Mouse (Mus musculus): ENCODE measurements around the gene Tmem179. TPM values are rescaled to one million over a fixed set of nuclear protein-coding genes. Genes with fewer than 3 reads are reported as not detected.
A peak's percentile ranks its signal among the peaks of the same experiment; 100 is the strongest.

Gene Tmem179
- polyA plus RNA-seq, 1 experiment from 2014 or later = 40.0 TPM

GRCm38 (mm10) chr12:112463209-112463608, 53.3 kb downstream of the Tmem179 start:
- Histone ChIP-seq H3K9me3 (replicated peaks; ENCODE audit: control insufficient read depth, low read length) (no peaks in the 10 kb centered on the region), H3K4me2 (ENCODE audit: low read length) (no peak overlapping the region), H3K4me3 (ENCODE audit: low read depth, low read length) (no peak overlapping the region), H3K4me1 (ENCODE audit: control insufficient read depth, insufficient read depth, low read length) (peaks cover 5% of the 10 kb centered on the region), H3K27me3 (replicated peaks; ENCODE audit: control insufficient read depth, insufficient read depth, low read length) (no peaks in the 10 kb centered on the region), H3K9ac (ENCODE audit: low read length) (no peak overlapping the region), H3K36me3 (ENCODE audit: control insufficient read depth, insufficient read depth, low read length) (no peaks in the 10 kb centered on the region), H3K27ac (ENCODE audit: low read depth, low read length) (no peak overlapping the region)
- 78% methylated on average over 4 of the region's 4 CpGs for WGBS
- DNase-seq (ENCODE audit: low spot score) = no peak
- ATAC-seq = no peak

GRCm38 (mm10) chr12:112462423-112462822, 54.1 kb downstream of the Tmem179 start:
- DNase-seq (ENCODE audit: low spot score) (no peak), ATAC-seq (no peak)
- peaks cover 10% of the 10 kb centered on the region for H3K4me1 ChIP-seq (ENCODE audit: control insufficient read depth, insufficient read depth, low read length)
- no peak overlapping the region for H3K9ac ChIP-seq (ENCODE audit: low read length)
- no peaks in the 10 kb centered on the region for H3K27me3 ChIP-seq (replicated peaks; ENCODE audit: control insufficient read depth, insufficient read depth, low read length)
- no peaks in the 10 kb centered on the region for H3K9me3 ChIP-seq (replicated peaks; ENCODE audit: control insufficient read depth, low read length)
- H3K36me3 ChIP-seq (ENCODE audit: control insufficient read depth, insufficient read depth, low read length) = no peaks in the 10 kb centered on the region
- H3K4me2 ChIP-seq (ENCODE audit: low read length) = no peak overlapping the region
- no peak overlapping the region for H3K27ac ChIP-seq (ENCODE audit: low read depth, low read length)
- WGBS = 49% methylated on average over 12 of the region's 12 CpGs
- H3K4me3 ChIP-seq (ENCODE audit: low read depth, low read length) = no peak overlapping the region

GRCm38 (mm10) chr12:112457839-112458238, 58.7 kb downstream of the Tmem179 start:
- no peak overlapping the region for H3K4me2 ChIP-seq (ENCODE audit: low read length)
- H3K4me1 ChIP-seq (ENCODE audit: control insufficient read depth, insufficient read depth, low read length) = peaks cover 15% of the 10 kb centered on the region
- no peaks in the 10 kb centered on the region for H3K27me3 ChIP-seq (replicated peaks; ENCODE audit: control insufficient read depth, insufficient read depth, low read length)
- ATAC-seq (peak; percentile 97), DNase-seq (ENCODE audit: low spot score) (peak; percentile 97)
- no peaks in the 10 kb centered on the region for H3K9me3 ChIP-seq (replicated peaks; ENCODE audit: control insufficient read depth, low read length)
- 7% methylated on average over 4 of the region's 4 CpGs for WGBS
- 0 out of 2 replicates have a peak overlapping the region, but pooled peaks have one; percentile 3 for H3K9ac ChIP-seq (ENCODE audit: low read length)
- H3K27ac ChIP-seq (ENCODE audit: low read depth, low read length) = peak overlapping the region; percentile 71; the same call in 1 of the 2 replicates
- H3K4me3 ChIP-seq (ENCODE audit: low read depth, low read length) = no peak overlapping the region
- no peaks in the 10 kb centered on the region for H3K36me3 ChIP-seq (ENCODE audit: control insufficient read depth, insufficient read depth, low read length)

GRCm38 (mm10) chr12:112456144-112456713, 60.3 kb downstream of the Tmem179 start:
- H3K9me3 ChIP-seq (replicated peaks; ENCODE audit: control insufficient read depth, low read length) = no peaks in the 10 kb centered on the region
- ATAC-seq = no peak
- peaks cover 15% of the 10 kb centered on the region for H3K4me1 ChIP-seq (ENCODE audit: control insufficient read depth, insufficient read depth, low read length)
- no peak overlapping the region for H3K4me2 ChIP-seq (ENCODE audit: low read length)
- DNase-seq (ENCODE audit: low spot score) = no peak
- 86% methylated on average over 6 of the region's 6 CpGs for WGBS
- H3K27ac ChIP-seq (ENCODE audit: low read depth, low read length) = no peak overlapping the region
- H3K36me3 ChIP-seq (ENCODE audit: control insufficient read depth, insufficient read depth, low read length) = no peaks in the 10 kb centered on the region
- no peak overlapping the region for H3K4me3 ChIP-seq (ENCODE audit: low read depth, low read length)
- no peak overlapping the region for H3K9ac ChIP-seq (ENCODE audit: low read length)
- no peaks in the 10 kb centered on the region for H3K27me3 ChIP-seq (replicated peaks; ENCODE audit: control insufficient read depth, insufficient read depth, low read length)

DNA sequence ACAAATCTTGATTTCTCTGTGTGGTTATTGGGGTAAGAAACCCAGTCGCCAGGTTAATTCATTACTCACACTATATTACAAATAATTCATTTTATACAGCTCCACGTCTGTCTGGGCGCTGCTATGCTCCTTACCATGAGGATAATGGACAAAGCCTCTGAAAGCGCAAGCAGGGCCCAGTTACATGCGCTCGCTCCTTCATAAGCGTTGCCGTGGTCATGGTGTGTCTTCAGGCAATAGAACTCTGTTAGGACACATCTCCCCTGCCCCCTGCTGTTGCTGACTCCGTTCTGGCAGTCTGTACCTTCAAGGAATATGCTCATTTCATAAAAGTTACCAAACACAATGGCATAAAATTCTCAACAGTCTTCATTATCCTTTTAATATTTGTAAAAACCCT, 64.7 kb downstream of the Tmem179 start:
- Histone ChIP-seq H3K4me2 (ENCODE audit: low read length) (no peak overlapping the region), H3K4me3 (ENCODE audit: low read depth, low read length) (no peak overlapping the region), H3K27ac (ENCODE audit: low read depth, low read length) (no peak overlapping the region), H3K36me3 (ENCODE audit: control insufficient read depth, insufficient read depth, low read length) (no peaks in the 10 kb centered on the region), H3K9me3 (replicated peaks; ENCODE audit: control insufficient read depth, low read length) (no peaks in the 10 kb centered on the region), H3K9ac (ENCODE audit: low read length) (no peak overlapping the region), H3K4me1 (ENCODE audit: control insufficient read depth, insufficient read depth, low read length) (peaks cover 17% of the 10 kb centered on the region), H3K27me3 (replicated peaks; ENCODE audit: control insufficient read depth, insufficient read depth, low read length) (no peaks in the 10 kb centered on the region)
- WGBS = 88% methylated on average over 9 of the region's 9 CpGs
- DNase-seq (ENCODE audit: low spot score) (no peak), ATAC-seq (no peak)

GRCm38 (mm10) chr12:112451381-112451780, 65.2 kb downstream of the Tmem179 start:
- Histone ChIP-seq H3K9ac (ENCODE audit: low read length) (no peak overlapping the region), H3K36me3 (ENCODE audit: control insufficient read depth, insufficient read depth, low read length) (no peaks in the 10 kb centered on the region), H3K27me3 (replicated peaks; ENCODE audit: control insufficient read depth, insufficient read depth, low read length) (no peaks in the 10 kb centered on the region), H3K4me1 (ENCODE audit: control insufficient read depth, insufficient read depth, low read length) (peaks cover 17% of the 10 kb centered on the region), H3K27ac (ENCODE audit: low read depth, low read length) (no peak overlapping the region), H3K4me2 (ENCODE audit: low read length) (no peak overlapping the region), H3K9me3 (replicated peaks; ENCODE audit: control insufficient read depth, low read length) (no peaks in the 10 kb centered on the region), H3K4me3 (ENCODE audit: low read depth, low read length) (no peak overlapping the region)
- DNase-seq (ENCODE audit: low spot score) = no peak
- 90% methylated on average over 1 of the region's 1 CpGs for WGBS
- ATAC-seq = no peak

GRCm38 (mm10) chr12:112450883-112451282, 65.7 kb downstream of the Tmem179 start:
- H3K27ac ChIP-seq (ENCODE audit: low read depth, low read length) = no peak overlapping the region
- peak; percentile 77 for DNase-seq (ENCODE audit: low spot score)

More at GRCm38 (mm10) chr12:112450883-112451282, 65.7 kb downstream of the Tmem179 start:
- no peak overlapping the region for H3K4me3 ChIP-seq (ENCODE audit: low read depth, low read length)
- no peak overlapping the region for H3K4me2 ChIP-seq (ENCODE audit: low read length)
- H3K27me3 ChIP-seq (replicated peaks; ENCODE audit: control insufficient read depth, insufficient read depth, low read length) = no peaks in the 10 kb centered on the region
- peaks cover 17% of the 10 kb centered on the region for H3K4me1 ChIP-seq (ENCODE audit: control insufficient read depth, insufficient read depth, low read length)
- H3K36me3 ChIP-seq (ENCODE audit: control insufficient read depth, insufficient read depth, low read length) = no peaks in the 10 kb centered on the region
- no peak overlapping the region for H3K9ac ChIP-seq (ENCODE audit: low read length)
- peak; percentile 35; the same call in 1 of the 2 replicates for ATAC-seq
- peaks cover 3% of the 10 kb centered on the region; the same call in 1 of the 2 replicates for H3K9me3 ChIP-seq (replicated peaks; ENCODE audit: control insufficient read depth, low read length)
- 24% methylated on average over 6 of the region's 6 CpGs for WGBS

Other genes with a start within 250 kb of the Tmem179 start
- gene A530016L24Rik, start 27.3 kb downstream of the Tmem179 start, polyA plus RNA-seq (2014; fragmentation: Nextera tagmentation; extraction: Ambion mirVana) = 0.09 and 0.12 TPM in 2 replicates
- 2.6 and 2.9 TPM in 2 replicates for gene Inf2, start 72.0 kb upstream of the Tmem179 start, polyA plus RNA-seq (2014; fragmentation: Nextera tagmentation; extraction: Ambion mirVana)
- 2.0 and 2.1 TPM in 2 replicates for gene Adssl1, start 103.3 kb upstream of the Tmem179 start, polyA plus RNA-seq (2014; fragmentation: Nextera tagmentation; extraction: Ambion mirVana)
- gene Siva1, start 127.9 kb upstream of the Tmem179 start, polyA plus RNA-seq (2014; fragmentation: Nextera tagmentation; extraction: Ambion mirVana) = 94.1 and 155 TPM in 2 replicates
- 61.7 and 65.4 TPM in 2 replicates for gene Akt1, start 158.1 kb upstream of the Tmem179 start, polyA plus RNA-seq (2014; fragmentation: Nextera tagmentation; extraction: Ambion mirVana)
- gene Zbtb42, start 162.1 kb upstream of the Tmem179 start, polyA plus RNA-seq (2014; fragmentation: Nextera tagmentation; extraction: Ambion mirVana) = 1.0 and 1.8 TPM in 2 replicates
- 10.3 and 15.7 TPM in 2 replicates for gene Cep170b, start 203.7 kb upstream of the Tmem179 start, polyA plus RNA-seq (2014; fragmentation: Nextera tagmentation; extraction: Ambion mirVana)
- gene Pld4, start 243.9 kb upstream of the Tmem179 start, polyA plus RNA-seq (2014; fragmentation: Nextera tagmentation; extraction: Ambion mirVana) = 5.9 and 7.0 TPM in 2 replicates

Measured in forebrain, embryonic 14.5 days (tissue).